Mouse (Mus musculus) erythroblast, embryonic 14.5 days (primary cell): ENCODE data around the gene Sh3gl2.

Experiments
- GATA1 ChIP-seq: IDR thresholded peaks from 2 replicates; pipeline ENCODE4 v1.6.1; 2012; ENCODE audit warnings: low read length, inconsistent platforms, mixed read lengths
- TAL1 ChIP-seq: IDR thresholded peaks from 3 replicates; pipeline ENCODE4 v1.6.1; 2012; ENCODE audit warnings: low read length, inconsistent platforms, mixed read lengths

DNA sequence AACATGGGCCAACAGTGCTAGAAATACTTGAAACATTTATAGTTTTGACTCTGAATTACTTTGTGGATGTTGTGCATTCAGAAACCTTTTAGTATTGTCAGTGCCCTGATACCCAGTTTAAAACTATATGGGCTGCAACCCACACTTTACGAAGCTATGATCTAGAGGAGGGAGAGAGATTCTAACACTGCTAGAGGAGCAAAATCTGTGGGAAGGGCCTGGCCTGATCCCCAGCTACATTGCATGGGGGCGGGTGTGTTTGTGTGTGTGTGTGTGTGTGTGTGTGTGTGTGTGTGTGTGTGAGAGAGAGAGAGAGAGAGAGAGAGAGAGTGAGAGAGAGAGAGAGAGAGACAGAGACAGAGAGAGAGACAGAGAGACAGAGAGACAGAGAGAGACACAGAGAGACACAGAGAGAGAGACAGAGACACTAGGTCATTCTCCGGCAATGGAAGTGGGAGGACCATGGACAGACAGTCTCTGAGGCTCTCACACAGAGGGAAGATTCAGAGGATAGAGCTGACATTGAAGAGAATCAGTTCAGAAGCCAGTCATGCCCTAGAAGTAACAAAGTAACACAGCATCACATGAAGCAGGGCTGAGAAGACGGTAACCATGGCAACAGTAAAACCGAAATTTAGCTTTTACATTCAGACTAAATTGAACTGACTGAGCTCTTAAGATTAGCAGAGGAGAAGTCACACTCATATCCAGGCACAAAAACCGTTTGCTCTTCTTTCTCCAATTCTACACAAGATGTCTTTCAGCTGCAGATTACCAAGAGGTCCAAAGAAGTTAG lies 95.9 kb downstream of the Sh3gl2 start:
- TF ChIP-seq GATA1 (no peak), TAL1 (no peak)
